Mouse (Mus musculus) duodenum, adult 2 months (tissue): Measurements from ENCODE around the gene Adam4. TPM values are rescaled to one million over a fixed set of nuclear protein-coding genes. Genes with fewer than 3 reads are reported as not detected.

Experiments
- polyA plus RNA-seq: library from polyadenylated mRNA; depleted of rRNA; stranded (reverse); fragments of >200 nt; gene quantifications from 2 replicates; pipeline ENCODE4 v1.2.3, GENCODE M21; 2012; ENCODE audit warnings: low replicate concordance; rRNA removed

Gene Adam4
- 0.31 and 0.67 TPM in 2 replicates for polyA plus RNA-seq

DNA sequence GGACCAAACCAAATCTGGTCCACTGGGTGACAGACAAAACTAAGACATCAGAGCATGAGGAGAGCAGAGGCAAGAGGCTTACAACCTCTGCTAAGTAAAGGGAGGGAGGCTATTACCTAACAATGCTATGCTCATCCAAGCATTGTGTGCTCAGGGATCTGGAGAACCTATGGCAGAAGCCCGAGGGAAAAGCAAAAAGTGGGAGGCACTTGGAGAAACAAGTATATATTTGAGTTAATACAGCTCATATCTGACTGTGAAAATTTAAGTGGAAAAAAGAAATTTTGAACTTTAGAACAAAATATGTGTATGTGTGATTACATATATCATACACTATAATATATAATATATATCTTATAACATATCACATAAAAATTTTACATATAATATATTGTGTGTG lies at the start of gene Adam4:
Gene Adam4 (minus strand): TSS at position 101 of the 400 bp plus-strand sequence.

DNA sequence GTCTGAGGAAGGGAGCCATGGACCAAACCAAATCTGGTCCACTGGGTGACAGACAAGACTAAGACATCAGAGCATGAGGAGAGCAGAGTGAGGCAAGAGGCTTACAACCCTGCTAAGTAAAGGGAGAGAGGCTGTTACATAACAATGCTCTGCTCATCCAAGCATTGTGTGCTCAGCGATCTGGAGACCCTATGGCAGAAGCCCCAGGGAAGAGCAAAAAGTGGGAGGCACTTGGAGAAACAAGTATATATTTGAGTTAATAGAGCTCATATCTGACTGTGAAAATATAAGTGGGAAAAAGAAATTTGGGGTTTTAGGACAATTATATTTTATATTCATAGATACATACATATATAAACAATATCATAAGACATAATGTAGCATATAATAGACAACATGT lies 42.4 kb downstream of the Adam4 start, which contains the start of gene Gm4787:
Gene Gm4787 (minus strand): TSS at position 101 of the 400 bp plus-strand sequence.

Other genes starting within 250 kb of the Adam4 start
- 0.30 and 0.88 TPM in 2 replicates for gene Slc8a3, start 88.8 kb downstream of the Adam4 start, polyA plus RNA-seq
- 0.21 and 0.39 TPM in 2 replicates for gene Gm4787, start 42.5 kb downstream of the Adam4 start, polyA plus RNA-seq
- 74.8 and 78.5 TPM in 2 replicates for gene Cox16, start 63.2 kb upstream of the Adam4 start, polyA plus RNA-seq
- 10.2 and 15.6 TPM in 2 replicates for gene Gm20498, start 111.0 kb upstream of the Adam4 start, polyA plus RNA-seq
- 29.4 and 30.6 TPM in 2 replicates for gene Synj2bp, start 111.0 kb upstream of the Adam4 start, polyA plus RNA-seq
- gene Adam21, start 146.5 kb upstream of the Adam4 start, polyA plus RNA-seq, result not detected in 2 replicates
- 0.76 and 1.2 TPM in 2 replicates for gene Med6, start 173.1 kb upstream of the Adam4 start, polyA plus RNA-seq
- 0.50 and 0.55 TPM in 2 replicates for gene Ttc9, start 209.3 kb upstream of the Adam4 start, polyA plus RNA-seq